Mouse (Mus musculus) hindbrain, embryonic 10.5 days (tissue): ENCODE measurements at regions not wholly inside any gene's neighbourhood (a gene's known extent, or its start where the extent isn't known, plus 50 kb on each side); places are given as distances from the start of the nearest gene placed in this dataset.

ENCODE experiments used
- DNase-seq: peaks from one replicate; pipeline ENCODE4 v3.0.0-alpha.2; 2017; ENCODE audit warnings: low spot score
- H3K27ac ChIP-seq: fragments of 300-500 bp; sonication (generic); 2 replicates; pipeline ENCODE4 v1.5.1; 2016; ENCODE audit warnings: mild to moderate bottlenecking, moderate library complexity
- H3K27me3 ChIP-seq: fragments of 300-500 bp; sonication (generic); 2 replicates; pipeline ENCODE4 v1.6.1; 2016; ENCODE audit warnings: mild to moderate bottlenecking; ENCODE audit not compliant: poor library complexity, insufficient read depth, severe bottlenecking
- H3K36me3 ChIP-seq: fragments of 300-500 bp; sonication (generic); 2 replicates; pipeline ENCODE4 v1.6.1; 2016; ENCODE audit warnings: mild to moderate bottlenecking, moderate library complexity
- H3K4me1 ChIP-seq: fragments of 300-500 bp; sonication (generic); replicated peaks from 2 replicates; pipeline ENCODE4 v1.6.1; 2016; ENCODE audit warnings: mild to moderate bottlenecking
- H3K4me3 ChIP-seq: fragments of 300-500 bp; sonication (generic); 2 replicates; pipeline ENCODE4 v1.5.1; 2016; ENCODE audit warnings: mild to moderate bottlenecking, moderate library complexity
- H3K9me3 ChIP-seq: fragments of 300-500 bp; sonication (generic); 2 replicates; pipeline ENCODE4 v1.6.1; 2016; ENCODE audit warnings: mild to moderate bottlenecking, moderate library complexity
- WGBS: fragments of 180-500 bp; shearing (Covaris S2); methylation state at CpG from one replicate; pipeline ENCODE4 v1.1.7; 2016; 5-methylcytosine and 5-hydroxymethylcytosine counted together

DNA sequence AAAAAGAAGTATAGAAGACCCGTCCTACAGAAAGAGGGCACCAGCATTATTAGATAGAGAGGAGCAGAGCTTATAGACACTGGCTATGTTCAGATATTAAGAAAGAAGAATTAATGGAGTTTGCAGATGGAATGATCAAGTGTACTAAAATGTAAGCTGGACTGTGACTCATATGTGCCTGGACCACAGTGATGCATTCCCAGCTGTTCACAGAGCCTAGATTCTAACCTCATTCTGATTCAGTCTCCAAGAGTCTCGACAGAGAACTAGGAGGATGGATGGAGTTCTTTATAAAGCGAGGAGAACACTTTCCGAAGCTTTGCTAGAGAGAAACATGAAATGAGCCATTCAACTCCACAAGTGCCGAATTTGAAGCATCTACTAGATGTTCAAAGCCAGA, 345.4 kb downstream of the Adgrl2 start:
- H3K9me3 ChIP-seq: no peaks in the 10 kb centered on the region
- H3K4me1 ChIP-seq: no peaks in the 10 kb centered on the region
- WGBS: 92% methylated on average over 5 of the region's 5 CpGs
- DNase-seq: no peak
- no peak overlapping the region for H3K27ac ChIP-seq
- H3K36me3 ChIP-seq: no peaks in the 10 kb centered on the region
- H3K4me3 ChIP-seq: no peak overlapping the region
- no peaks in the 10 kb centered on the region for H3K27me3 ChIP-seq

DNA sequence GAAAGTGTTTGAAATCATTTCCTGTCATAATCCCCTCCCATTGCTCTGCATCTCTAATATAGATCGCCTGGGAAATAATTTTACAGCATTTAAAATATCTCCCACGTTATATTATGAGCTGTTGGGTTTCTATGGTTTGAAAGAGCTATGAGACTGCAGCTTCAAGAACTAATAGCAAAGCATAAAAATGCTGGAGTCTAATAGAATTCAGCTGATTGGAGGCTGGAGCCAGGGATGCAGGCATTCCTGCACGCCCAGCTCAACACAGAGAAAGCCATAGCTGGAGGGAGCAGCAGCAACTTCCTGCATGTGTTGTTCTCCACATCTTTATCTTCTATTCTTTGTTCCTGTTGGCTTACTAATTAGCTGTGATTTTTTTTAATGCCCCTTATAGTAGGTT, 348.8 kb downstream of the Adgrl2 start:
- DNase-seq: no peak
- no peak overlapping the region for H3K27ac ChIP-seq

DNA sequence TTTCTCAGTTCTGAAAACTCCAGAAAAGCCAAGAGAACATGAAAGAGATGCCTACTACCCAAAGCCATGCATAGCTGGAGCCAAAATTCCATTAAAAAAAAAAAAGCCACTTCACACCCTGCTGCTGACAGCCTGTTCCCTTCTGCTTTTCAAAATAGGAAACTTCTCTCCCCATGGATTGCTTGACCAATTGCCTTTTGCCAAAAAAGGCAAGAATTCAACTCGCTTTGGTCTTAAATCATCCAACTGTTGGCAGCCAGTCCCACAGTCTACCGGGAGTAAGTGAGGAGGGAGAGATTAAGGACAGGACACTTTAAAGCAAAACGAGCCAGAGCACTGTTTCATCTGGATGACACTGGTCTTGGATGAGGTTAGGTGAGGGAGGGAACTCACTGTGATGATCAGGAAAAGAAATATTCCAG, 349.7 kb downstream of the Adgrl2 start:
- Histone ChIP-seq H3K4me1 (no peaks in the 10 kb centered on the region), H3K36me3 (no peaks in the 10 kb centered on the region), H3K4me3 (no peak overlapping the region), H3K27me3 (no peaks in the 10 kb centered on the region), H3K27ac (no peak overlapping the region), H3K9me3 (0 out of 2 replicates have a peak, but pooled peaks cover 2% of the 10 kb centered on the region)
- no peak for DNase-seq
- whole genome bisulfite sequencing: 64% methylated on average over 3 of the region's 3 CpGs

More for the DNA sequence above, 348.8 kb downstream of the Adgrl2 start:
- Histone ChIP-seq H3K9me3 (0 out of 2 replicates have a peak, but pooled peaks cover 2% of the 10 kb centered on the region), H3K4me1 (no peaks in the 10 kb centered on the region), H3K27me3 (no peaks in the 10 kb centered on the region), H3K4me3 (no peak overlapping the region), H3K36me3 (no peaks in the 10 kb centered on the region)
- 79% methylated on average over 3 of the region's 3 CpGs for WGBS

DNA sequence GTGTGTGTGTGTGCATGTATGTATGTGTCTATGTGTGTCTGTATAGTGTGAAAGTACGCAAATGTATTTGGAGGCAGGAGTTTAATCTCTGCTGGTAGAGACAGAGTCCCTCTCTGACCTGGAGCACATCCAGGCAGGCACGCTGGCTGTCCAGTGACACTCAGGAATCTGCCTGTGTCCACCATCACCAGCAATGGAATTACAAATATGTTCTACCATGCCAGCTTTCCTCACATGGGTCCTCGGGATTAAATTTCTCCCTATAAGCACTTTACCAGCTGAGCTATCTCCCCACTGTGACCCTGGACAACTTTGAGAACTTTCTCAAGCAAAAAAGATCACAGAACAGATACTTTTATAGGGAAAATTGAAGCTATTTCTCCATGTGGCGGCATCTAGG, 355.3 kb downstream of the Adgrl2 start:
- 0 out of 2 replicates have a peak, but pooled peaks cover 2% of the 10 kb centered on the region for H3K9me3 ChIP-seq
- H3K4me1 ChIP-seq: 0 out of 2 replicates have a peak, but pooled peaks cover 5% of the 10 kb centered on the region
- H3K27me3 ChIP-seq: no peaks in the 10 kb centered on the region
- H3K27ac ChIP-seq: no peak overlapping the region
- no peaks in the 10 kb centered on the region for H3K36me3 ChIP-seq
- no peak for DNase-seq
- H3K4me3 ChIP-seq: no peak overlapping the region
- WGBS: 77% methylated on average over 4 of the region's 4 CpGs

DNA sequence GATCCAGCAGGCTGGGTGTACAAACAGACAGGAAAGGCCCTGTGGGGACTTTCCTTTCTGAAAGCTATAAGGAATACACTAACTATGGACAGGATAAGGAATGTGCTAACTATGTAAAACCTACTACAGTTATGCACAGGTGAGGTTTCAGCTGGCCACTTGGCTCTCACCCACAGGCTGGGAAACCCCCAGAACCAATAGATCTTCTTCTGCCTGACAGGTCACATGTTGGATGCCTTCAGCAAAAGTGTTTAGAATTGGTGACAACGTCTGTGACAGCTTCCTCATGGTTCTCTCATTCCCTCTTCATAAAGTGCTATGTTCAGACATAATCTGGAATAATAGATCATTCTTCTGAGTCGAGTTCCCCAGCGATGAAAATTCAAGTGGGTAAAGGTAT, 356.0 kb downstream of the Adgrl2 start:
- Histone ChIP-seq H3K9me3 (no peaks in the 10 kb centered on the region), H3K4me1 (0 out of 2 replicates have a peak, but pooled peaks cover 5% of the 10 kb centered on the region), H3K4me3 (no peak overlapping the region), H3K27me3 (no peaks in the 10 kb centered on the region), H3K27ac (no peak overlapping the region), H3K36me3 (no peaks in the 10 kb centered on the region)
- 73% methylated on average over 3 of the region's 3 CpGs for WGBS
- DNase-seq: no peak

DNA sequence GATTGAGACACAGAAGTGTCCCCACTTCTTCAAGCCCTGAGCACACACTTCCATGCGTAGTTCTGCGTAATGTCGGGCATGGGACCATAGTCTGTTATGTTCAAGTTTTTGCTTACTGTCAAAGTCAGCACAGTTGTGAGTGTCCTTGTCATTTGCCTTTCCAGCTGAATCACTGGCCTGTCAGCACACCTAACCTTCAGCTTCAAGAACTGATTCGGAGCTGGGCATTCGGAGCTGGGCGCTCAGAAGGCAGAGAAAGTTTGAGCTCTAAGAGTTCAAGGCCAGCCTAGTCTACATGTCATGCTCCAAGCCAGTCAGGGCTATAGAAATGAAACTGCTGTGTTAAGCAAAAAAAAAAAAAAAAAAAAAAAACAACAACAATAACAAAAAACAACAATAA, 357.1 kb downstream of the Adgrl2 start:
- 93% methylated on average over 6 of the region's 6 CpGs for WGBS
- H3K4me1 ChIP-seq: 0 out of 2 replicates have a peak, but pooled peaks cover 5% of the 10 kb centered on the region
- no peaks in the 10 kb centered on the region for H3K9me3 ChIP-seq
- DNase-seq: no peak
- H3K36me3 ChIP-seq: no peaks in the 10 kb centered on the region
- no peak overlapping the region for H3K4me3 ChIP-seq
- no peak overlapping the region for H3K27ac ChIP-seq
- no peaks in the 10 kb centered on the region for H3K27me3 ChIP-seq

DNA sequence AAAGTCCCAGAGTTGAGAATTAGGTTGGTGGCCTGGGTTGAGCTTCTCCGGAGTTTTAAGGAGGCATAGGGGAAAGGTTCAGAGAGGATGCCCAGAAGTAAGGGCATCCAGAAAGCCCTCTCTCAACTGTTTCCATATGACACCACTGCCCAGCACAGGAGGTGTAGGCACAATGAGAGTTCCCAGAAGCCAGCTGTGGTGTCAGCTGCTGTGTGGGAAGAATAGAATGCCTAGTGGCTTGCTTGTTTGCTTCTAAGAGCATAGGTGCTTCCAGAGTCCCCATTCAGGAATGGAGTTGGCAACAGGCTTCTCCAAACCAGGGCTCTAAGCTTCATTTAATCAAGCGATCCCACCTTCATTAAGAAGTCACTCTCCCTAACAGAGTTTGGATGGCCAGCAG, 357.9 kb downstream of the Adgrl2 start:
- no peak overlapping the region for H3K27ac ChIP-seq
- 0 out of 2 replicates have a peak, but pooled peaks cover 5% of the 10 kb centered on the region for H3K4me1 ChIP-seq
- H3K4me3 ChIP-seq: no peak overlapping the region
- H3K9me3 ChIP-seq: no peaks in the 10 kb centered on the region
- no peaks in the 10 kb centered on the region for H3K36me3 ChIP-seq
- DNase-seq: no peak
- no peaks in the 10 kb centered on the region for H3K27me3 ChIP-seq
- WGBS: 91% methylated on average over 2 of the region's 2 CpGs

DNA sequence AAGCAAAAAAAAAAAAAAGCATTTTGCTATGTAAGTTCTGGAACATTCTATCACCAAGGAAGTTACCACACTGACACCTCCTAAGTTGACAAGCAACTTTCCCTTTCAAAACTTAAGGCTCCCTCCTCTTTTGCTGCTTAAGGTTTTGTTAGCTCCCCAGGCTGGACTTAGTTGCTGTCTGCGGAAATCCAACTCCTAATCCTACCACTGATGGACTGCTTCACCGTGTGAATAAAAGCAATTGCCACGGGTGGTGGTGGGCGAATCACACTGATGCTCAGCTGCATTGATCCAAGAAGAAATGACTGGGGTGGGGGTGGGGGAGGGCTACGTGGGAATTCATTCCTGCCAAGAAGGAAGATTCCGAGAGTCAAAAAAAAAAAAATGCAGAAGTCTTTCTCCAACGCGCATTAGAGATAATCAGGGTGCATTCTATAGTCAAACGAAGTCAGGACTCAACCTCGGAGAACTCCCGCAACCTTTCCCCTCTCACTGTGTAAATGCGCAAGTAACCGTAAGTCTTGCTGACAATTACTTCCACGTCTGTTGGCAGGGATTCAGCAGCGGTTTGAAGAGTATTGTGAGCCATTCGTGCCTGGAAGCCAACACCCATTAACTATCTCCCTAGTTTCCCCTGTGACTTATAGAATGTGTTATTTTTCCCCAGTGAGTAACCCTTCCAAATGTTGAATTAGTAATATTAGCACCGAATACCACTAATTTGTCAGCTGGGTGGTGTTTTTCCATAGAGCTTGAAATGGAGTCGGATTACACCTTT, 358.8 kb downstream of the Adgrl2 start:
- DNase-seq: no peak
- no peaks in the 10 kb centered on the region for H3K27me3 ChIP-seq
- no peaks in the 10 kb centered on the region for H3K9me3 ChIP-seq
- WGBS: 73% methylated on average over 18 of the region's 18 CpGs
- H3K4me1 ChIP-seq: 0 out of 2 replicates have a peak, but pooled peaks cover 5% of the 10 kb centered on the region
- no peaks in the 10 kb centered on the region for H3K36me3 ChIP-seq
- no peak overlapping the region for H3K27ac ChIP-seq
- H3K4me3 ChIP-seq: no peak overlapping the region

DNA sequence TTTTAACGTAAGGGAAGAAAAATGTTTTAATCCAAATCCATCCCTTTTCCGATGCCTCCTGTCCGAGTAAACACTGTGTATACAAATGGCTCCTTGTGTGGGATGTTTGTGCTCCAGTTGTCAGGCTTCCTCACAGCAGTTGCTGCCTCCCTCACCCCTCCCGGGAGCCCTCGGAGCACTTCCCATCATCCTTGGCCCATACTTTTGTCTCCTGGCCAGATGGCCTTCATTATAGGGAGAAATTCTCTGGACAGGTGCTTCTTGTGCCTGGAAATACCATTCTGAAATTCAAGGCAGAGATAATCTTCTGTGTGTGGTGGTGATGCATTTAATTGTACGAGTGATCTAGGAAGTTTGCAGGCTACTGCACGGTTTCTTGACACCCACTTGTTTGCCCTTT, 359.5 kb downstream of the Adgrl2 start:
- H3K4me1 ChIP-seq: 0 out of 2 replicates have a peak, but pooled peaks cover 5% of the 10 kb centered on the region
- H3K27me3 ChIP-seq: no peaks in the 10 kb centered on the region
- WGBS: 73% methylated on average over 7 of the region's 7 CpGs
- no peak overlapping the region for H3K4me3 ChIP-seq
- no peaks in the 10 kb centered on the region for H3K9me3 ChIP-seq
- no peak for DNase-seq
- H3K27ac ChIP-seq: no peak overlapping the region
- H3K36me3 ChIP-seq: no peaks in the 10 kb centered on the region

DNA sequence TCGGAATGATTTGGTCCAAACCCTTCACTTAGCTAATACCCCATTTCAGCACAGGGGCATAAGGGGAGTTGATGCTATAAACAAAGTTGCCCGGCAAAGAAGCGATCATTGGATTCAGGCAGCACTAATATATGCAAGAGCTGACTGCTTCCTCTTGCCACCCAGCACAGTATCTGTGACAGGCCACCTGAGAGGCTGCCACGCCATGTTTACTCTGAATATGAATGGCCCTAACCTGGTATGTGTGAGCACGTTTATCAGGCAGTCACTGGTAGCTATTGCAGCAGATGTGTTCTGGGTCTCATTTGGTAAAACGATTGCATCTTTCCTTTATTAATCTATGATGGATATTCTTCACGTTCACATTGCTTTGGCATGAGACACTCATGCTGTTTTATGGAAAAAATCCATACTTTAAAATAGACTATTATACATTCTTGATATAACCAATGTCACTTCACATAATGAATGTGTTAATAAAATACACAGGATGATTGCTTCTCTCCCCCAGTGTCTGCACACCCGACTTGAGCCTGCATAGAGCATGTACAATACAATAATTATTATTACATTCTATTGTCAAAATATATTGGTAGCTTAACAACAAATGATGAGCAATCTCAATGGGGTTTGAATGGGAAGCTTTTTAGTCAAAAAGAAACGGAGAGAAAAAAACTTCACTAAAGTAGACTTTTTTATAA, 375.2 kb downstream of the Adgrl2 start:
- DNase-seq: no peak
- H3K27me3 ChIP-seq: no peaks in the 10 kb centered on the region
- no peak overlapping the region for H3K4me3 ChIP-seq
- 85% methylated on average over 9 of the region's 9 CpGs for WGBS
- H3K9me3 ChIP-seq: no peaks in the 10 kb centered on the region
- H3K36me3 ChIP-seq: no peaks in the 10 kb centered on the region
- no peak overlapping the region for H3K27ac ChIP-seq
- no peaks in the 10 kb centered on the region for H3K4me1 ChIP-seq

DNA sequence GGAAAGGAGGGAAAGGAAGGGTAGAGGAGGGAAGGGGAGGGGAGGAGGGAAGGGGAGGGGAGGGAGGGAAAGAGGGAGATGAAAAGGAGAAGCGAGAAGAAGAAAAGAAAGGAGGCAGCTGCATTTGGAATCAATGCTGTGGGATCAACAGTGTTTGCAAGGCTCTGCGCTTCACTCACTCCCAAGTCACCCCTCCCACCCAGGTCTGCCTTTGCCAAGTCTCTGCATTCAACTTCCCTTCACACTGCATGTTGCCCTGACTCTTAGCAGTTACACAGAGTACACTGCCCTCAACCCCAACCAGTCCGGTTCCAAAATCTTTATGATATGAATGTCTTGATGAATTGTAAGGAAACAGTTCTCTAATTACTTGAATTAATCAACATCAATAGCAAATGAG, 376.9 kb downstream of the Adgrl2 start:
- no peaks in the 10 kb centered on the region for H3K9me3 ChIP-seq
- WGBS: 61% methylated on average over 3 of the region's 3 CpGs
- H3K4me1 ChIP-seq: no peaks in the 10 kb centered on the region
- DNase-seq: no peak
- H3K27ac ChIP-seq: no peak overlapping the region
- no peaks in the 10 kb centered on the region for H3K27me3 ChIP-seq
- no peak overlapping the region for H3K4me3 ChIP-seq
- H3K36me3 ChIP-seq: no peaks in the 10 kb centered on the region

DNA sequence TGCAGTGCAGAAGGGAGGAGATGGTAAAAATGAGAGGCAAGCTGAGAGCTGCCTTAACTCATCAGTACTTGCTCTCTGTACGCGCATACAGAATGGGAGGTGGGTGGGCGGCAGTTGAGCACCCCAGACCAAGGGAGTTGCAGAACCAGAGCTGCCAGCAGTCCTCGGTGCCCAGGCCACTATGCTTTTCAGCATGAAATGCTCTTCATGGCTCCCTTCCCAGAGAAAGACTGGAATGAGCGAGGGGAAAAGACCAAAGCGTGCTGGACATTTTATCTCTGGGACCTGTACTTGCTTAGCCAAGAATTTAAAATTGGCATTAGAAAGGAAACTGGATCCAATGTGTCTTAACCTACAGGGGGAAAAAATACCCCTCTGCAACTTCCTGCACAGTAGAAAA, 387.1 kb downstream of the Adgrl2 start:
- no peaks in the 10 kb centered on the region for H3K9me3 ChIP-seq
- H3K4me1 ChIP-seq: no peaks in the 10 kb centered on the region
- no peak for DNase-seq
- no peak overlapping the region for H3K27ac ChIP-seq
- H3K36me3 ChIP-seq: no peaks in the 10 kb centered on the region
- H3K27me3 ChIP-seq: no peaks in the 10 kb centered on the region
- no peak overlapping the region for H3K4me3 ChIP-seq
- 93% methylated on average over 6 of the region's 6 CpGs for WGBS

DNA sequence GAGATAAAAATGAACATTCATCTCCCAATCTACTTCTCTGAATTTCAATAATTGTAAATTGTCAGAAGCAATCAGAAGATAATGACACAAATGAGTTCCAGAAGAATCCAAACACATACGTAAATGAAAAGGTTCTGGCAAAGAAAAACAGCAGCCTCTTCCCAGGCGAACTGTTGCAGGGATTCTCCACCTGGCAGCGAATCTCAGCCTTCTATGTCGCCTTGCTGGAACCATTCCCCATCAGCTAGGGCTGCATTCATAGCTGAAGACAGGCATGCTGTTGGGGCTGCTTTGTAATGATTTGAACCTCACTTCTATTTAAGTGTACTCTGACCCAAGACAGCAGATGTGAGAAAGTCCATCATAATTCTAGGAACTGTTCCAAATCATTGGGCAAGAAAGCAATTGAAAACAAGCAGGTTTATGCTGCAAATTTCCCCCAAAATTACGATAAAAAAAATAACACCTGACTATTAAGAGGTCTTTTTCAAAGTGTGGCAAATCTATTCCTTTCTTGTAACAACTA, 387.6 kb downstream of the Adgrl2 start:
- H3K9me3 ChIP-seq: no peaks in the 10 kb centered on the region
- 80% methylated on average over 5 of the region's 5 CpGs for WGBS
- no peaks in the 10 kb centered on the region for H3K36me3 ChIP-seq
- no peak for DNase-seq
- H3K27me3 ChIP-seq: no peaks in the 10 kb centered on the region
- no peaks in the 10 kb centered on the region for H3K4me1 ChIP-seq
- H3K27ac ChIP-seq: no peak overlapping the region
- no peak overlapping the region for H3K4me3 ChIP-seq
